Mouse (Mus musculus): ENCODE results near the gene Pdzd7. TPM values are rescaled to one million over a fixed set of nuclear protein-coding genes. Genes with fewer than 3 reads are reported as not detected.

Pdzd7 gene
- total RNA-seq, 2 experiments from 2014 or later = 2.1 to 2.3 TPM

- DNase-seq (ENCODE audit: low spot score in 2 of 2) = peak in 1 of 2 experiments; percentile 70
Observed at GRCm38 (mm10) chr19:44987851-44988250, 57.7 kb downstream of the Pdzd7 start.

- no peak for DNase-seq (ENCODE audit: low spot score in 2 of 2)
Observed at GRCm38 (mm10) chr19:44987004-44987403, 58.5 kb downstream of the Pdzd7 start.

GRCm38 (mm10) chr19:44985159-44985988 lies 60.1 kb downstream of the Pdzd7 start:
- no peak for DNase-seq (ENCODE audit: low spot score in 2 of 2)

GRCm38 (mm10) chr19:44984420-44984819 lies 61.1 kb downstream of the Pdzd7 start:
- no peak for DNase-seq (ENCODE audit: low spot score in 2 of 2)

DNA sequence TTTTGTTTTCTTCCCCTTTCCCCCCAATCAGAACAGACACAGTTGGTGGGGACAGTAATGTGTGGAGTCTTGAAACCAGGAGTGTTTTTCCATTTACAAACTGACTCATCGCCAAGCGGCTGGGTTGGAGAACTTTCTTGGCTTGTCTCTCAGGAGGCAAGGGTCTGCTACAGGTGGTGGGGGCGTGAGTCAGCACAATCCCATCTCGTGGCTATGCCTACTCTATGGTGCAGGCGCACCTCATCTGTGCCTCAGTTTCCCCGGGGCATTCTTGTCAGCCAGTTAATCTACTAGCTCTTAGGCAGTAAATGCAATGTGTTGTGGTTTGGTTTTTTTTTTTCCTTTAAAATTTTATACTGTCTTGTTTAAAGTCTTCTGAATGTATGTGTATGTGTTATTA lies 62.2 kb downstream of the Pdzd7 start:
- DNase-seq (ENCODE audit: low spot score in 2 of 2) = no peak

GRCm38 (mm10) chr19:44982477-44983115 lies 62.9 kb downstream of the Pdzd7 start:
- DNase-seq (ENCODE audit: low spot score in 2 of 2) = no peak

GRCm38 (mm10) chr19:44980787-44981186 lies 64.7 kb downstream of the Pdzd7 start:
- no peak for DNase-seq (ENCODE audit: low spot score in 2 of 2)

GRCm38 (mm10) chr19:44977148-44977547 lies 68.4 kb downstream of the Pdzd7 start:
- DNase-seq (ENCODE audit: low spot score in 2 of 2) = no peak

Other genes starting within 250 kb of the Pdzd7 start
- 10 to 100 TPM; 30.8 to 34.0 TPM for gene Slf2, start 114.6 kb downstream of the Pdzd7 start, total RNA-seq (2021)
- 10 to 100 TPM; 40.1 to 46.0 TPM for gene Sema4g, start 56.6 kb downstream of the Pdzd7 start, total RNA-seq (2021)
- gene Twnk, start 40.1 kb downstream of the Pdzd7 start, total RNA-seq (2021) = 10 to 100 TPM; 14.7 to 15.2 TPM
- gene Mrpl43, start 39.3 kb downstream of the Pdzd7 start, total RNA-seq (2021) = 10 to 100 TPM; 46.2 to 47.5 TPM
- 10 to 100 TPM; 24.0 to 24.6 TPM for gene Lzts2, start 31.3 kb downstream of the Pdzd7 start, total RNA-seq (2021)
- gene Sfxn3, start 1.8 kb upstream of the Pdzd7 start, total RNA-seq (2021) = 100 to 1,000 TPM; 113 to 117 TPM
- 1 to 10 TPM in 1 of 2 experiments, under 1 TPM in 1; 0.94 to 1.6 TPM for gene Kazald1, start 29.5 kb upstream of the Pdzd7 start, total RNA-seq (2021)
- not detected for gene Tlx1, start 105.0 kb upstream of the Pdzd7 start, total RNA-seq (2021)
- gene Lbx1, start 190.1 kb upstream of the Pdzd7 start, total RNA-seq (2021) = not detected

All from layer of hippocampus, postnatal 14 days (tissue).